Mouse (Mus musculus) ES-E14 (cell line): ENCODE data around the gene Trpt1.

Source experiments
- CHD2 ChIP-seq: IDR thresholded peaks from 2 replicates; pipeline ENCODE4 v1.6.1; 2014; ENCODE audit warnings: mild to moderate bottlenecking, low read depth, low read length, inconsistent platforms
- HCFC1 ChIP-seq: IDR thresholded peaks from 2 replicates; pipeline ENCODE4 v1.6.1; 2012; ENCODE audit warnings: low read length, inconsistent platforms, borderline replicate concordance; ENCODE audit not compliant: insufficient read depth
- MAFK ChIP-seq: IDR thresholded peaks from 2 replicates; pipeline ENCODE4 v1.6.1; 2014; ENCODE audit warnings: mild to moderate bottlenecking, low read depth, low read length, inconsistent platforms; ENCODE audit not compliant: insufficient read depth
- ZC3H11A ChIP-seq: IDR thresholded peaks from 2 replicates; pipeline ENCODE4 v1.6.1; 2012; ENCODE audit warnings: low read depth, mild to moderate bottlenecking, inconsistent platforms, low read length, borderline replicate concordance
- ZNF384 ChIP-seq: IDR thresholded peaks from 2 replicates; pipeline ENCODE4 v1.6.1; 2012; ENCODE audit warnings: low read depth, low read length, inconsistent platforms

DNA sequence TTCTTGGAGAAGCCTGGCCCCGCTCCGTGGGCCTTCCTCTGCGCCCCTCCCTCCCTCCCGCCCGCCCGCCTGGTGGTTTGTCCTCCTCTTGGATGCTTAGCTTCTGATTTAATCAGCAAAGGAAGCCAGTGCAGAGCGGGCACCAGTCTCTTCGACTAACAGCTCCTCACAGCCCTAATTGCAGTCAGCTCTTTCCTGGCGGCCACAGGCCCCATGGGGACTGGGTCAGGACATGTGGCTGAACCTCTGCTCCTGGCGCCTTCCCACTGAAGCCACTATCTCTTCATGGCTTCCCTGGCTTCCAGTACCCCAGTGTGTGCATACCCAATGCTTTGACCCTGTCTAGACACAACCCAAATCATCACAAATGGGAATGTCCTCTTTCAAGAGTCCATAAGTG is 39.5 kb upstream of the Trpt1 start:
- TF ChIP-seq ZNF384 (no peak), HCFC1 (no peak), CHD2 (no peak), ZC3H11A (no peak), MAFK (no peak)
